Mouse (Mus musculus): ENCODE data around the gene Slc44a3.

Slc44a3 gene

DNA sequence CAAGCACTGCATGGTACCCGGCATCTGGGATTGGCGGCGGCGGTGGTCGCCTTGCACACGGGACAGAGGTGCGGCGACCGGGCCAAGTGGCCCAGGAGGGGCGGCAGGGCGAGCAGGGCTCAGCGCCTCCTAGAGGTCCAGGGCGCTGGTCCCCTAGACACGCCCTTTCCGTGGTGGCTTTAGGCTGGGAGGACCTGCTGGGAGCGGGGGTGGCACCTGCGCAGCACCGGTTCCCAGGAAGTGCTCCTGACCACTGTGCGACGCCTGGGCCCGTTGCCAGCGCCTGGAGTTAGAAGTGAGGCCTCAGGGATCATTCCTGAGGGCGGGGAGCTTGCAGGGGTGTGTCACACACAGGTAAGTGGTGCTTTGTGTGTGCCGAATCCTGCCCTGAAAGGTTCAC is at the start of gene Slc44a3:
Slc44a3 (minus strand) TSS at position 229 of the 400 bp plus-strand sequence.
- DNase-seq (ENCODE audit: extremely low spot score, low spot score): peak; percentile 32

- no peak for DNase-seq (ENCODE audit: extremely low spot score, low spot score)
These were observed 47.8 kb upstream of the Slc44a3 start for GRCm38 (mm10) chr3:121579880-121580549.

- no peak for DNase-seq (ENCODE audit: extremely low spot score, low spot score)
These were observed 47.2 kb upstream of the Slc44a3 start for GRCm38 (mm10) chr3:121579402-121579801.

DNA sequence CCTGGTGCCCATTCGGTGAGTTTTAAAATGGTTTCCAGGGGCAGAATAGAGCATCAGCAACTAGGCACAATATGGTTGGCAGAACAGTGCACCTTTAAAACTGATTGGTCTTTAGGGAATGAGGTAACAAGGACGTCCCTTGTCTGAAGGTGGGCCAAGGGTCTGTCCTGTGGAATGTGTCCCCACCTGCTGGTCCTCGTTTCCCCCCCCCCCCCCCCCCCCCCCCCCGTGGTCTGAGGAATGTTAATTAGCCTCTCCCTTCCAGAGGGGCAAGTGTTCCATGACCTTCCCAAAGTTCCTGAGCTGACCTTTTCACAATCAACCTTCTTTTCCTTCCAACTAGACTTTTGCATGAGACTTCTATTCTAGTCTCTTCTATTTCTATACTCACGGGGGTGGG is 46.5 kb upstream of the Slc44a3 start:
- no peak for DNase-seq (ENCODE audit: extremely low spot score, low spot score)

DNA sequence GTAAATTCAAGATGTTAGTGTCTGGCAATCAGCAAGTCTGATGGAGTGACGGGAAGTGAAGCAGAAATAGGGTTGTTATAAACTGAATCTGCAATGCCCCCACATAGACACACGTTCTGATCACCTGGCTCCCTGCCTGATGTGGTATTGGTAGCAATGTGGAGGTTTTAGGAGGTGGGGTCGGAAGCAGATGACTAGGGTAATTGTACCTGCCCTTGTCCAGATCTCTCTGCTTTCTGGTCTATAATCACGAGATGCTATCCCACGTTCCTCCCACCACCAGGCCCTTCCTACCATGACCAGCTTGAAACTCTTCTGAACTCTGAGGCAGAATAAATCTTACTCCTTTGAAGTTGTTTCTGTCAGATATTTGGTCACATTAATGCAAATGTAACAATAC is 45.4 kb upstream of the Slc44a3 start:
- no peak for DNase-seq (ENCODE audit: extremely low spot score, low spot score)

GRCm38 (mm10) chr3:121577032-121577591 is 44.9 kb upstream of the Slc44a3 start:
- peak; percentile 64 for DNase-seq (ENCODE audit: extremely low spot score, low spot score)

DNA sequence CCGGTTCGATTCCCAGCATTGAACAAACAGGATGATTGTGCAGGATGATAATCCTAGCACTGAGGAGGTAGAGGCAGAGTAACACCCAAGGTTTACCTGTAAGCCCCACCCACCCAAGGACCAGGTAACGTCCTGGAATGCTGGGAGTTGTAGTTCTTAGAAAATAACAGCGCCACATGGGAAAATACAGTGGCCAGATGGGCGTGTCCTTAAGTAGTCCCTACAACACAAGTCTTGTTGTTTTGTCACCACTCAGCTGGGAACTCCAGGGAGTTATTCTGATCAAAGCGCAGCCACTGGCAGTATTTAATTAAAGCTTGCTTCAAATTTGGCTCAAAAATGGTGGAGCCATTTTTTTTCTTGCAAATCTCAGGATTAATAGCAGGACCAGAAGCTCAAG is 44.2 kb upstream of the Slc44a3 start:
- DNase-seq (ENCODE audit: extremely low spot score, low spot score): no peak

- DNase-seq (ENCODE audit: extremely low spot score, low spot score): no peak
These were observed 42.2 kb upstream of the Slc44a3 start for GRCm38 (mm10) chr3:121574386-121574785.

DNA sequence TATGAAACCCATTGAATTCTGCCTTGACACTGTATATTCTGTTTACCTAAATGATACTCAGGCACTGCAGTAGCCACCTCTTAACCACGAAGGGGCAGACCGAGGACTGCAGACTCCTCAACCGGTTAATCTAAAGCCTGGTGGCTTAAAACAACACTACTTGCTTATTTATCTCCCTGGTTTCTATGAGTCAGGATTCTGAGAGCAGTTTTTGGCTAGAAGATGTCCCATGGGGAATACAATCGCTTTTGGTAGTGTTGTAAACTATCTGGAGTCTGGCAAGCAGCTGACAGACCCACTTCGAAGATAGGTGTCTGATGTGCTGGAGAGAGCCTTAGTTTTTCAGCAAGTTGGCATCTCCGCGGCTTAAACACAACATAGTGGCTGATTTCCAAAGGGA is 41.7 kb upstream of the Slc44a3 start:
- DNase-seq (ENCODE audit: extremely low spot score, low spot score): no peak

GRCm38 (mm10) chr3:121571491-121571890 is 39.3 kb upstream of the Slc44a3 start:
- no peak for DNase-seq (ENCODE audit: extremely low spot score, low spot score)

DNA sequence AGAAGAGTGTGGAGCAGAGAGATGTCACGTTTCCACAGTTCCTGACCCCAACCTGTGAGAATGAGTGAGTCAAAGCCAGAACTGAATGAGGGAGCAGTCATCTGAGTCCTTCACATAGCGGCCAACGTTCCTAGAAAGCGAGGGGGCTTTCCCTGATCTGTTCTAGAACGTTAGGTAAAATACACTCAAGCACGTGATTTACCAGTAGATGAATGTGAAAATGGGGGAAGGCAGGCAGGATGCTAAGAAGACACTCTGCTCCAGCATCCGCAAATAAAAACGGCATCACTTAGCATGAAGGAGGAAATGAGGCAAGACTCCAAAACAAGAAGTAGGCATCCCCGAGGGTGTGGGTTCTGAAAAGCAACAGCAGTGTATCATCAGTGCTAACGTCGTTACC is 38.4 kb upstream of the Slc44a3 start:
- DNase-seq (ENCODE audit: extremely low spot score, low spot score): no peak

DNA sequence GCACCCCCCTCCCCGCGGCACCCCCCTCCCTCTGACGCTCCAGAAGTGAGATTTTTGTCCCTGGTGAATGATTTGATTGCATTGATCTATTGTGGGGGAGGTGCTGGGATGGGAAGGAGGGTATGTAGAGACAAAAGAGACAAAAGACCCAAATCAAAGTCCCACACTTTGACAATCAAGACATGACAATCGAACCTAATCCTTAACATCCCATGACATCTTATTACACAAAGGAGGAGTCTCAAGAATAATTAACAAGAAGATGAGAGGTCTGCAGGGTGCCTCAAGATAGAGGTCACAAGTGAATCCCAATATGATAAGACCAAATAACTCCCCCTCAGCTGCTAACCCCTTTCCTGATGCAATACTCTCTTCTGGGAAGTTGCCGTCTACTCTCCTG is 37.6 kb upstream of the Slc44a3 start:
- no peak for DNase-seq (ENCODE audit: extremely low spot score, low spot score)

GRCm38 (mm10) chr3:121569004-121569403 is 36.8 kb upstream of the Slc44a3 start:
- DNase-seq (ENCODE audit: extremely low spot score, low spot score): no peak

GRCm38 (mm10) chr3:121567904-121568303 is 35.7 kb upstream of the Slc44a3 start:
- DNase-seq (ENCODE audit: extremely low spot score, low spot score): no peak

DNA sequence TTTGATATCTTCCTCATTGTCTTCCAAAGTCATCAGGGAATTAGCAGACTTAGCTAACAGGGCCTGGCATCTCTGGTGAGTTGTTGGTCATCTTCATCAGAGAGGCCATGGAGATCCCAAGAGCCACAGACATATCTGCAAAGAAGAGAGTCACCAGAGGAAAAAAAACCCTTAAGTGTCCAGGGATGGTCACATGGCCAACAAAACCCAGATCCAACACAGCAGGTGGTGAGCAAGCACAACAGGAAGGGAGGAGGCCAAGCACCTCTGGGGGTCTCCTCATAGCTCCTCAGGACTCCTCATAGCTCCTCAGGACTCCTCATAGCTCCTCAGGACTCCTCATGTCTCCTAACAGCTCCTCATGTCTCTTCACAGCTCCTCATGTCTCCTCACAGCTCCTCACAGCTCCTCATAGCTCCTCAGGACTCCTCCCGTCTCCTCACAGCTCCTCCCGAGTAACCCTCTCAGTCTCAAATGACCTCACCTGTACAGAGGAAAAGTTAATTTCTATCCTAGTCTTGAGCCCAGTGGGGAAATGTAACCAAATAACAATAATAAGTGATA is 35.2 kb upstream of the Slc44a3 start:
- DNase-seq (ENCODE audit: extremely low spot score, low spot score): no peak

DNA sequence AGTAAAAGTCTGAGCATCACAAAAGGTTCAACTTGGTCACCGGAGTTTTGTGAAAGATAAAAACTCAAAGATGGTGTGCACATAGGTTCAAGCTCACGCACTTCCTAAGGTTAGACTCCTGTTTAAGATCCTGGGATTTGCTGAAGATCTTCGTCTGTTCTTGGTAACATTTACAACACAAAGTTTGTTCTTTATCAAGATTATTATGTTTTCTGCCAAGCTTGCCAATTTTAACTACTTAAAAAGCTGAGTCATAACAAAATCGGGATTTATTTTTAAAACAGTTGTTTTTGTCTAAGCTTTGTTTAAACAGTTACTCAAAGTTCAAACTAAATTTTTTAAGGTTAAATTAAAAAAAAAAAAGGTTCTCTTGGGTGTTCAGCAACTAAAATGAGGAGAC is 34.7 kb upstream of the Slc44a3 start:
- DNase-seq (ENCODE audit: extremely low spot score, low spot score): no peak

DNA sequence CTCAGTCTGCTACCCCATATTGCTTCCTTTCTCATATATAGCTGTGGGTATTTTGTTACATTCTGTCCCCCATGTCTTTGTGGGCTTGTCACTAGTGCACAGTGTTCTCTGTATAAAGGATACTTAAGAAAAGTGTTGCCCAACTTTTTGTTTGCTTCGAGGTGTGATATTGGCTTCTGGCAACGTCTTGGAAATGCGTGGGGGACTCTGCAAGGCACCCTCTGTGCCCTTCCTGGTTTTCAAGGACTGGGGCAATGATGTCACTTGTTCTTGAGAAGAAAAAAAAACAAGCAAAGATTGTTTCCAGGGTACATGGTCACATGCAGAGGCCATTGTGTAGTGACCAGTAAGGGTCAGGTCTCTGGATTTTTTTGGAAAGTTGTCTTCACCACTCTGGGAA is 29.6 kb upstream of the Slc44a3 start:
- DNase-seq (ENCODE audit: extremely low spot score, low spot score): no peak

GRCm38 (mm10) chr3:121560115-121560865 is 28.1 kb upstream of the Slc44a3 start:
- no peak for DNase-seq (ENCODE audit: extremely low spot score, low spot score)

GRCm38 (mm10) chr3:121559406-121560114 is 27.4 kb upstream of the Slc44a3 start:
- no peak for DNase-seq (ENCODE audit: extremely low spot score, low spot score)

- no peak for DNase-seq (ENCODE audit: extremely low spot score, low spot score)
These were observed 26.7 kb upstream of the Slc44a3 start for GRCm38 (mm10) chr3:121558861-121559260.

GRCm38 (mm10) chr3:121556304-121556703 is 24.1 kb upstream of the Slc44a3 start:
- DNase-seq (ENCODE audit: extremely low spot score, low spot score): no peak

GRCm38 (mm10) chr3:121553294-121553693 is 21.1 kb upstream of the Slc44a3 start:
- DNase-seq (ENCODE audit: extremely low spot score, low spot score): no peak

Measured in neural tube, embryonic 10.5 days (tissue).